Mouse (Mus musculus): ENCODE measurements around the gene Gga1. TPM values are rescaled to one million over a fixed set of nuclear protein-coding genes. Genes with fewer than 3 reads are reported as not detected.
A peak's percentile ranks its signal among the peaks of the same experiment; 100 is the strongest.
"Not testable (repeated sequence)": the region's sequence is repeated elsewhere in the genome, so short reads cannot be mapped to it uniquely, and the experiment has no call there.

Gene Gga1
- polyA plus RNA-seq, 1 experiment, result 105 TPM

DNA sequence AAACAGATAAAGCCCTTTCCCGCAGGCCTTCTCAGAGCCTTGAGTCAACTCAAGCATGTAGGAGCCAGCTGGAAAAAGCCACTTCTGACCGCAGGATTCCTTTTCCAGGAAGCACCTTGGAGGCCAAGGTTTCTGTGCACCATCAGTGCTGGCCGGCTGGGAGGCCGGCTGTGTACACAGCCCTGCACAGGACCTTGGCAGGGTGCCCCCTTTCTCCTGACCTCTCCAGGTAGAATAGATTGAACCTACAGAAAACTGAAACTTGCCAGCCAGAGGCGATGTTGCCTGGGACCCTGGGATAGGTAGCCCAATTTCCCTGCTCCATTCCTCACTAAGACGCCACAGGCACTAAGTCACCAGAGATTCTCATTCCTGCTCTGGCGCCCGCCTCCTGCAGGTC lies 31.1 kb upstream of the Gga1 start:
- 27% methylated on average over 8 of the region's 8 CpGs for WGBS
- Histone ChIP-seq H3K27me3 (ENCODE audit: control insufficient read depth, insufficient read depth, low read length) (peaks cover 2% of the 10 kb centered on the region; the same call in 1 of the 2 replicates), H3K4me1 (ENCODE audit: control insufficient read depth, insufficient read depth, insufficient read length, low read length) (peaks cover 25% of the 10 kb centered on the region), H3K4me3 (ENCODE audit: low read depth, low read length) (peak overlapping the region; percentile 11; the same call in 1 of the 2 replicates), H3K36me3 (ENCODE audit: control insufficient read depth, insufficient read depth, low read length) (peaks cover 18% of the 10 kb centered on the region), H3K27ac (ENCODE audit: insufficient read depth, low read depth, low read length) (peak overlapping the region; percentile 81)
- TF ChIP-seq CTCF (IDR thresholded peaks at IDR 0.05; ENCODE audit: extremely low read depth, insufficient read length, insufficient replicate concordance, low read depth, low read length) (no peak), POLR2A (IDR thresholded peaks at IDR 0.05; ENCODE audit: low read depth, low read length) (no peak)

DNA sequence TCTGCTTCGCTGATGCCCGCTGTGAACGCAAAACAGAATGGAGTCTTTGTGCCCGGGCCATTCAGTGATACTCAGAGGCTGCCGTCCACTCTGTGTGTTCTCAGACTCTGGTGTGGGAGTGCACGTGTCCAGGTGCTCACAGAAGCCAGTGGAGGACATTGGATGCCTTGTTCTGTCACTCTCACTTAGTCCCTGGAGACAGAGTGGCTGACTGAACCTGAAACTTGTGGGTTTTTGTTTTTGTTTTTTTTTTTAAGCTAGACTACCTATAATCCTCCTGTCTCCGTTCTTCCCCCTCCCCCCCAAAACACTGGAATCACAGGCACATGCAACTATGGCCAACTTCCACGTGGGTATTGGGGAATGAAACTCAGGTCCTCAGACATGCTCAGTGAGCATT lies 30.6 kb upstream of the Gga1 start:
- Histone ChIP-seq H3K27me3 (ENCODE audit: control insufficient read depth, insufficient read depth, low read length) (peaks cover 2% of the 10 kb centered on the region; the same call in 1 of the 2 replicates), H3K4me1 (ENCODE audit: control insufficient read depth, insufficient read depth, insufficient read length, low read length) (peaks cover 29% of the 10 kb centered on the region), H3K27ac (ENCODE audit: insufficient read depth, low read depth, low read length) (peak overlapping the region; percentile 81; the same call in 1 of the 2 replicates), H3K4me3 (ENCODE audit: low read depth, low read length) (no peak overlapping the region), H3K36me3 (ENCODE audit: control insufficient read depth, insufficient read depth, low read length) (peaks cover 22% of the 10 kb centered on the region)
- WGBS, result 47% methylated on average over 8 of the region's 8 CpGs
- TF ChIP-seq CTCF (IDR thresholded peaks at IDR 0.05; ENCODE audit: extremely low read depth, insufficient read length, insufficient replicate concordance, low read depth, low read length) (no peak), POLR2A (IDR thresholded peaks at IDR 0.05; ENCODE audit: low read depth, low read length) (no peak)

DNA sequence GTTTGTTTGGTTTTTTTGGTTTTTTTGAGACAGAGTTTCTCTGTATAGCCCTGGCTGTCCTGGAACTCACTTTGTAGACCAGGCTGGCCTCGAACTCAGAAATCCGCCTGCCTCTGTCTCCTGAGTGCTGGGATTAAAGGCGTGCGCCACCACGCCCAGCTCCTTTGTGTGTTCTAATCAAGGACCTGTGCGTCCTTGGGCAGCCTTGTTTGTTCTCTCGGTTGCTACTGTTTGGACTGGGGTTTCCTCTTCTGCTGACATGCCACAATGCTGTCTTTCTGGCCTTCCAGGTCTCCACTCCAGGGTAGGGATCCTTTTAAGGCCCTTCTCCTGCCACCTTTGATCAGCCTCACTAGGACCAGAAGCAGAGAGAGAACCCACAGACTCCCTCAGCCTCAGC lies 30.2 kb upstream of the Gga1 start:
- Histone ChIP-seq H3K36me3 (ENCODE audit: control insufficient read depth, insufficient read depth, low read length) (peaks cover 25% of the 10 kb centered on the region), H3K4me1 (ENCODE audit: control insufficient read depth, insufficient read depth, insufficient read length, low read length) (peaks cover 31% of the 10 kb centered on the region)
- WGBS, result 44% methylated on average over 7 of the region's 7 CpGs
- H3K27me3 ChIP-seq (ENCODE audit: control insufficient read depth, insufficient read depth, low read length); H3K4me3 ChIP-seq (ENCODE audit: low read depth, low read length); H3K27ac ChIP-seq (ENCODE audit: insufficient read depth, low read depth, low read length): not testable (repeated sequence)

DNA sequence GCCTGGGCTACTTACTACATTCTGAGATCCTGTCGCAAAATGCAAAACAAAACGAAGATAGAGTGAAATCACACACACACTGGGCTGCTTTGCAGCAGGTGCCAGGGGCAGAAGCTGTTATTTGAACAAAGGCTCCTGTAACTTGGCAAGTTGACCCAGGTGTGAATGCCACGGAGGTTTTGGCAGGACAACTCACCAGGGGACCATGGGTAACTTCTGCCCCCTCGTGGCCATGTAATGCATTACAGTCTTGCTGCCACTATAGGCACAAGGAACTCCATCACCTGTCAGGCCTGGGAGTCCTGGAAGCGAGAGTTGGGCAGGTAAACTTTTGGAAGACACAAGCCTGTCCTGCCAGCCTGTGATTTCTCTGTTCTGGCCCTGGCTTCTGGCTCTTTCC lies 28.5 kb upstream of the Gga1 start:
- H3K27ac ChIP-seq (ENCODE audit: insufficient read depth, low read depth, low read length), result peak overlapping the region; percentile 13; the same call in 1 of the 2 replicates
- WGBS, result 8% methylated on average over 5 of the region's 5 CpGs
- TF ChIP-seq CTCF (IDR thresholded peaks at IDR 0.05; ENCODE audit: extremely low read depth, insufficient read length, insufficient replicate concordance, low read depth, low read length) (peak; percentile 84; the same call in 1 of the 2 replicates), POLR2A (IDR thresholded peaks at IDR 0.05; ENCODE audit: low read depth, low read length) (no peak)
- H3K4me3 ChIP-seq (ENCODE audit: low read depth, low read length), result no peak overlapping the region
- H3K36me3 ChIP-seq (ENCODE audit: control insufficient read depth, insufficient read depth, low read length), result peaks cover 30% of the 10 kb centered on the region
- no peaks in the 10 kb centered on the region for H3K27me3 ChIP-seq (ENCODE audit: control insufficient read depth, insufficient read depth, low read length)
- peaks cover 32% of the 10 kb centered on the region for H3K4me1 ChIP-seq (ENCODE audit: control insufficient read depth, insufficient read depth, insufficient read length, low read length)

DNA sequence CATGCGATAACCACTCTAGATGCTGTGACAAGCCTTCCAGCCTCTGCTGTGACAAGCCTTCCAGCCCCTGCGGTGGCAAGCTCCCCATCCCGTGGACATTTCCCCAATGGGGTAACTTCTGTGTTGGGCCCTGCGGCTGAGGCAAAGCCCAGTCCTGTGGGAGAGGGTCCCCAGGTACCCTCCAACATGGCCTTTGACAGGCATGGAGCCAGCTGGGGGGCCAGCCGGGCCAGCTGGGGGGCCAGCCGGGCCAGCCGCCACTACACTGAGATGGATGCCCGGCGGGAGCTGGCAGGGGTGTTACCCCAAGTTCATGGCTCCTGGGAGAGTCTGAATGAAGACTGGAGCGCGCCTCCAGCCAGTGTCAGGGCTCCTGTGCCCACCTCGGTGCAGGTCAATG lies 27.5 kb upstream of the Gga1 start:
- H3K4me3 ChIP-seq (ENCODE audit: low read depth, low read length), result no peak overlapping the region
- H3K36me3 ChIP-seq (ENCODE audit: control insufficient read depth, insufficient read depth, low read length), result peaks cover 30% of the 10 kb centered on the region
- WGBS, result 54% methylated on average over 12 of the region's 12 CpGs
- no peaks in the 10 kb centered on the region for H3K27me3 ChIP-seq (ENCODE audit: control insufficient read depth, insufficient read depth, low read length)
- TF ChIP-seq POLR2A (IDR thresholded peaks at IDR 0.05; ENCODE audit: low read depth, low read length) (no peak), CTCF (IDR thresholded peaks at IDR 0.05; ENCODE audit: extremely low read depth, insufficient read length, insufficient replicate concordance, low read depth, low read length) (no peak)
- peak overlapping the region; percentile 13; the same call in 1 of the 2 replicates for H3K27ac ChIP-seq (ENCODE audit: insufficient read depth, low read depth, low read length)
- H3K4me1 ChIP-seq (ENCODE audit: control insufficient read depth, insufficient read depth, insufficient read length, low read length), result peaks cover 29% of the 10 kb centered on the region

DNA sequence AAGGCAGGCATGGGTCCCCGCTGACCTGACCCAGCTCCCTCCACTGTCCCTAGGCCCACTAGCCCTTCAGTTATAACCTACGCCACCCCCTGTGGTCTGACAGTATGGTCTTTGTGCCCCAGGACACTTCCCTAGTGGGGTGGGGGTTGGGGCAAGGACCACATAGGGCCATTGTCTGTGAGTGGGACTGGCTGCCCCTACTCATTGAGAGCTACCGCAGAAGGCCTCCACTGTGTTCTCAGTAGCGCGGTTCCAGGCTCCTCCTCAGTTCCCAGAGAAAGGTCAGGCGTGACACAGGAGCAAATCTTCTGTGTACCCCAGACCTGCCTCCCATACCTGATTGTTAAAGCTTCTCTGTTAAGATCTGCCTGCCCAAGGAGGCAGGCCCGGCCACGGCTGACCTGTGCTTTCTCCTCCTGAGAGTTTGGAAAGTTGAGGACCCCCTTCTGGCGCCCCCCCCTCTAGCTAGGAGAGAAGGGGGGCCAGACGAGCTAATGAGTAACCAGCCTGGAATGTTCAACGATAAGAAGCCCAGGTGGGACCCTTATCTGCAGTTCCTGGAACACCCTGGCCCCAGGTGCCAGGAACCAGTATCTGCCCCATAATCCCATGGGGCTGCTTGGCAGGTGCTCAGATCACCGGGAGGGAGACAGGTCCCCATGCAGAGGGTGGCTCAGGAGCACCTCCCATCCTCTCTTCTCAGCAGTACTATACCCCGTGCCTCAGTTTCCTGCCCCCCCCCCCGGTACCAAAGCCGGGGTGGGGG lies 26.7 kb upstream of the Gga1 start:
- 18% methylated on average over 15 of the region's 15 CpGs for WGBS
- no peak; the same call in 1 of the 2 replicates for TF ChIP-seq POLR2A (IDR thresholded peaks at IDR 0.05; ENCODE audit: low read depth, low read length)
- TF ChIP-seq CTCF (IDR thresholded peaks at IDR 0.05; ENCODE audit: extremely low read depth, insufficient read length, insufficient replicate concordance, low read depth, low read length), result no peak

DNA sequence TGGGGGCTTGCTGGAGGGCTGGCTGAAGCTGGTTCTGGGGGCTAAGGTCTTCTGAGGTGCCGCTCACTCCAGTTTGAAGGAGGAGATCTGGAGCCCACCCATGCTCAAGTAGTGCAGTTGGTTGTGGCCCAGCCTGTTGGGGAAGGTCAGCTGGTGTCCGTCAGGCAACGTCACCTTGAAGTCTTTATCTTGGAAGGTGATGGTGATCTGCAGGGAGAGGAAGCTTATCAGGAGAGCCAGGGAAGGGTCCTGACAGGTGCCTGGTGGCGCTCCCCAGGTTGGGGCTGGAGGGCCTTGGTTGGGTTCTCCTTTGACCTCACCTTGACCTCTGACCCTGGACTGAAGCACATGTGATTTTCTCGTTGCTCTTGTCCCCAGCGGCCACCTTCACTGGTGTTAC lies 26.0 kb upstream of the Gga1 start:
- Histone ChIP-seq H3K4me3 (ENCODE audit: low read depth, low read length) (no peak overlapping the region), H3K27ac (ENCODE audit: insufficient read depth, low read depth, low read length) (peak overlapping the region; percentile 52), H3K27me3 (ENCODE audit: control insufficient read depth, insufficient read depth, low read length) (no peaks in the 10 kb centered on the region), H3K36me3 (ENCODE audit: control insufficient read depth, insufficient read depth, low read length) (peaks cover 30% of the 10 kb centered on the region), H3K4me1 (ENCODE audit: control insufficient read depth, insufficient read depth, insufficient read length, low read length) (peaks cover 22% of the 10 kb centered on the region)
- WGBS, result 24% methylated on average over 6 of the region's 6 CpGs
- TF ChIP-seq CTCF (IDR thresholded peaks at IDR 0.05; ENCODE audit: extremely low read depth, insufficient read length, insufficient replicate concordance, low read depth, low read length), result no peak
- no peak for TF ChIP-seq POLR2A (IDR thresholded peaks at IDR 0.05; ENCODE audit: low read depth, low read length)

More for the DNA sequence above, 26.7 kb upstream of the Gga1 start:
- H3K36me3 ChIP-seq (ENCODE audit: control insufficient read depth, insufficient read depth, low read length), result peaks cover 30% of the 10 kb centered on the region
- no peak overlapping the region for H3K4me3 ChIP-seq (ENCODE audit: low read depth, low read length)
- peaks cover 26% of the 10 kb centered on the region for H3K4me1 ChIP-seq (ENCODE audit: control insufficient read depth, insufficient read depth, insufficient read length, low read length)
- H3K27me3 ChIP-seq (ENCODE audit: control insufficient read depth, insufficient read depth, low read length), result no peaks in the 10 kb centered on the region
- peak overlapping the region; percentile 52 for H3K27ac ChIP-seq (ENCODE audit: insufficient read depth, low read depth, low read length)
